Mouse (Mus musculus) c-Kit-positive CD71-positive TER-119-positive erythroid progenitor cells, embryonic 14.5 days (primary cell): ENCODE data around the gene Msh3.

Experiments used
- DNase-seq: peaks from one replicate; pipeline ENCODE4 v3.0.0-alpha.2; 2013; ENCODE audit warnings: low spot score

The Msh3 gene

GRCm38 (mm10) chr13:92328000-92328399, 26.8 kb downstream of the Msh3 start:
- DNase-seq = no peak

GRCm38 (mm10) chr13:92326030-92326429, 28.8 kb downstream of the Msh3 start:
- DNase-seq = no peak

- DNase-seq = no peak
Measured at GRCm38 (mm10) chr13:92320770-92321169, 34.0 kb downstream of the Msh3 start.

GRCm38 (mm10) chr13:92314613-92315012, 40.2 kb downstream of the Msh3 start:
- no peak for DNase-seq

GRCm38 (mm10) chr13:92305680-92306079, 49.1 kb downstream of the Msh3 start, which contains the start of gene Gm20379:
Gene Gm20379 (plus strand): TSS chr13:92305980.
- DNase-seq = no peak

GRCm38 (mm10) chr13:92304291-92304690, 50.5 kb downstream of the Msh3 start:
- no peak for DNase-seq

- no peak for DNase-seq
Measured at GRCm38 (mm10) chr13:92303062-92303948, 51.5 kb downstream of the Msh3 start.

- no peak for DNase-seq
Measured at GRCm38 (mm10) chr13:92302466-92302865, 52.3 kb downstream of the Msh3 start.

- DNase-seq = no peak
Measured at GRCm38 (mm10) chr13:92301754-92302153, 53.0 kb downstream of the Msh3 start.

- no peak for DNase-seq
Measured at GRCm38 (mm10) chr13:92299522-92299921, 55.3 kb downstream of the Msh3 start.

- DNase-seq = no peak
Measured at GRCm38 (mm10) chr13:92297021-92297420, 57.8 kb downstream of the Msh3 start.

- DNase-seq = no peak
Measured at GRCm38 (mm10) chr13:92296490-92296889, 58.3 kb downstream of the Msh3 start.

- no peak for DNase-seq
Measured at GRCm38 (mm10) chr13:92293883-92294282, 60.9 kb downstream of the Msh3 start.

- no peak for DNase-seq
Measured at GRCm38 (mm10) chr13:92291605-92292004, 63.2 kb downstream of the Msh3 start.

- DNase-seq = no peak
Measured at GRCm38 (mm10) chr13:92277027-92277426, 77.8 kb downstream of the Msh3 start.

- no peak for DNase-seq
Measured at GRCm38 (mm10) chr13:92275292-92275691, 79.5 kb downstream of the Msh3 start.

- no peak for DNase-seq
Measured at GRCm38 (mm10) chr13:92274274-92275198, 80.3 kb downstream of the Msh3 start.

- DNase-seq = peak; percentile 1
Measured at GRCm38 (mm10) chr13:92267076-92267475, 87.7 kb downstream of the Msh3 start.

- DNase-seq = no peak
Measured at GRCm38 (mm10) chr13:92263566-92263965, 91.2 kb downstream of the Msh3 start.

GRCm38 (mm10) chr13:92261329-92261728, 93.5 kb downstream of the Msh3 start:
- no peak for DNase-seq

GRCm38 (mm10) chr13:92255480-92255879, 99.3 kb downstream of the Msh3 start:
- no peak for DNase-seq

- no peak for DNase-seq
Measured at GRCm38 (mm10) chr13:92253850-92254249, 101.0 kb downstream of the Msh3 start.

GRCm38 (mm10) chr13:92252331-92252730, 102.5 kb downstream of the Msh3 start:
- DNase-seq = no peak
